Mouse (Mus musculus) liver, embryonic 16.5 days (tissue): ENCODE data around the gene Nr5a2. TPM values are rescaled to one million over a fixed set of nuclear protein-coding genes. Genes with fewer than 3 reads are reported as not detected.

Source experiments
- ATAC-seq: fragments of 200-750 bp; cut with Nextera tagmentation; 2 replicates; pipeline ENCODE4 v1.8.0; 2017; ENCODE audit warnings: low read depth, mild to moderate bottlenecking, moderate number of reproducible peaks, moderate library complexity
- H3K27ac ChIP-seq: fragments of 300-500 bp; sonication (generic); 2 replicates; pipeline ENCODE4 v1.5.1; 2014; ENCODE audit warnings: mild to moderate bottlenecking, low read length
- H3K27me3 ChIP-seq: fragments of 300-500 bp; sonication (generic); 2 replicates; pipeline ENCODE4 v1.6.1; 2014; ENCODE audit warnings: low read depth, low read length, mixed read lengths; ENCODE audit not compliant: control insufficient read depth, insufficient read depth
- H3K36me3 ChIP-seq: fragments of 300-500 bp; sonication (generic); 2 replicates; pipeline ENCODE4 v1.6.1; 2014; ENCODE audit warnings: mild to moderate bottlenecking; ENCODE audit not compliant: control insufficient read depth, insufficient read depth
- H3K4me1 ChIP-seq: fragments of 300-500 bp; sonication (generic); 2 replicates; pipeline ENCODE4 v1.6.1; 2014; ENCODE audit warnings: low read depth, low read length, mixed read lengths; ENCODE audit not compliant: control insufficient read depth
- H3K4me2 ChIP-seq: fragments of 300-500 bp; sonication (generic); 2 replicates; pipeline ENCODE4 v1.6.1; 2014; ENCODE audit warnings: low read depth, low read length, mixed read lengths
- H3K4me3 ChIP-seq: fragments of 300-500 bp; sonication (generic); 2 replicates; pipeline ENCODE4 v1.5.1; 2014; ENCODE audit warnings: low read depth, mild to moderate bottlenecking, low read length
- H3K9ac ChIP-seq: fragments of 300-500 bp; sonication (generic); 2 replicates; pipeline ENCODE4 v1.6.1; 2014; ENCODE audit warnings: low read depth, low read length
- H3K9me3 ChIP-seq: fragments of 300-500 bp; sonication (generic); replicated peaks from 2 replicates; pipeline ENCODE4 v1.6.1; 2016; ENCODE audit warnings: low read length; ENCODE audit not compliant: control insufficient read depth
- WGBS: fragments of 180-500 bp; shearing (Covaris S2); extraction: QIAGEN DNeasy Blood & Tissue Kit; methylation state at CpG from one replicate; pipeline ENCODE4 v1.1.7; 2014; ENCODE audit not compliant: insufficient replicate concordance; 5-methylcytosine and 5-hydroxymethylcytosine counted together
- polyA plus RNA-seq: library from polyadenylated mRNA; unstranded; fragments of >200 nt; fragmentation: Nextera tagmentation; extraction: Ambion mirVana; gene quantifications from 2 replicates; pipeline ENCODE4 v1.2.1, GENCODE M21; 2015

Nr5a2 gene
- polyA plus RNA-seq, 1 experiment from 2014 or later: 2.9 TPM

- H3K9ac ChIP-seq: peak overlapping the region; percentile 9; the same call in 1 of the 2 replicates
- ATAC-seq: no peak
- WGBS: 2% methylated on average over 39 of the region's 39 CpGs
- H3K4me2 ChIP-seq: peak overlapping the region; percentile 56
- no peak overlapping the region for H3K27ac ChIP-seq
- no peaks in the 10 kb centered on the region for H3K9me3 ChIP-seq
- peaks cover 57% of the 10 kb centered on the region for H3K27me3 ChIP-seq
- no peaks in the 10 kb centered on the region for H3K36me3 ChIP-seq
- H3K4me1 ChIP-seq: no peaks in the 10 kb centered on the region; the same call in 1 of the 2 replicates
- peak overlapping the region; percentile 36 for H3K4me3 ChIP-seq
Observed at GRCm38 (mm10) chr1:136952609-136953311, 7.5 kb downstream of the Nr5a2 start.

- H3K36me3 ChIP-seq: no peaks in the 10 kb centered on the region
- no peaks in the 10 kb centered on the region for H3K9me3 ChIP-seq
- no peak for ATAC-seq
- H3K27ac ChIP-seq: no peak overlapping the region
- no peak overlapping the region for H3K9ac ChIP-seq
- no peaks in the 10 kb centered on the region; the same call in 1 of the 2 replicates for H3K4me1 ChIP-seq
- peaks cover 64% of the 10 kb centered on the region for H3K27me3 ChIP-seq
- H3K4me3 ChIP-seq: peak overlapping the region; percentile 36
- 2% methylated on average over 18 of the region's 21 CpGs for WGBS
- peak overlapping the region; percentile 56 for H3K4me2 ChIP-seq
Observed at GRCm38 (mm10) chr1:136951946-136952531, 8.2 kb downstream of the Nr5a2 start.

GRCm38 (mm10) chr1:136951155-136951650 lies 9.0 kb downstream of the Nr5a2 start:
- Histone ChIP-seq H3K4me2 (no peak overlapping the region), H3K36me3 (no peaks in the 10 kb centered on the region), H3K4me1 (no peaks in the 10 kb centered on the region; the same call in 1 of the 2 replicates), H3K9ac (no peak overlapping the region), H3K27me3 (peaks cover 72% of the 10 kb centered on the region), H3K27ac (no peak overlapping the region), H3K4me3 (no peak overlapping the region), H3K9me3 (no peaks in the 10 kb centered on the region)
- 21% methylated on average over 3 of the region's 3 CpGs for WGBS
- ATAC-seq: no peak

GRCm38 (mm10) chr1:136949323-136949741 lies 10.9 kb downstream of the Nr5a2 start:
- Histone ChIP-seq H3K9ac (peak overlapping the region; percentile 50; the same call in 1 of the 2 replicates), H3K4me1 (no peaks in the 10 kb centered on the region; the same call in 1 of the 2 replicates), H3K4me3 (peak overlapping the region; percentile 56), H3K27me3 (peaks cover 78% of the 10 kb centered on the region), H3K27ac (peak overlapping the region; percentile 66), H3K36me3 (no peaks in the 10 kb centered on the region), H3K4me2 (peak overlapping the region; percentile 45), H3K9me3 (no peaks in the 10 kb centered on the region)
- peak; percentile 61 for ATAC-seq
- WGBS: 2% methylated on average over 12 of the region's 12 CpGs

- Histone ChIP-seq H3K9ac (peak overlapping the region; percentile 50; the same call in 1 of the 2 replicates), H3K4me3 (peak overlapping the region; percentile 56), H3K9me3 (no peaks in the 10 kb centered on the region), H3K27ac (peak overlapping the region; percentile 66), H3K27me3 (peaks cover 72% of the 10 kb centered on the region), H3K4me2 (peak overlapping the region; percentile 45), H3K4me1 (no peaks in the 10 kb centered on the region; the same call in 1 of the 2 replicates), H3K36me3 (no peaks in the 10 kb centered on the region)
- WGBS: 0% methylated on average over 61 of the region's 61 CpGs
- peak; percentile 33 for ATAC-seq
Observed at GRCm38 (mm10) chr1:136948511-136949275, 11.6 kb downstream of the Nr5a2 start.

- Histone ChIP-seq H3K27ac (no peak overlapping the region), H3K4me1 (no peaks in the 10 kb centered on the region; the same call in 1 of the 2 replicates), H3K9me3 (no peaks in the 10 kb centered on the region), H3K4me2 (peak overlapping the region; percentile 45), H3K4me3 (peak overlapping the region; percentile 56), H3K27me3 (peaks cover 67% of the 10 kb centered on the region), H3K9ac (peak overlapping the region; percentile 21; the same call in 1 of the 2 replicates), H3K36me3 (no peaks in the 10 kb centered on the region)
- no peak for ATAC-seq
- 2% methylated on average over 7 of the region's 7 CpGs for WGBS
Observed at GRCm38 (mm10) chr1:136948127-136948422, 12.2 kb downstream of the Nr5a2 start.

GRCm38 (mm10) chr1:136947394-136948126 lies 12.7 kb downstream of the Nr5a2 start:
- peaks cover 62% of the 10 kb centered on the region for H3K27me3 ChIP-seq
- H3K4me2 ChIP-seq: peak overlapping the region; percentile 45
- peak overlapping the region; percentile 56 for H3K4me3 ChIP-seq
- no peak for ATAC-seq
- peak overlapping the region; percentile 48 for H3K27ac ChIP-seq
- WGBS: 4% methylated on average over 20 of the region's 20 CpGs
- H3K9ac ChIP-seq: peak overlapping the region; percentile 27
- no peaks in the 10 kb centered on the region for H3K9me3 ChIP-seq
- no peaks in the 10 kb centered on the region for H3K36me3 ChIP-seq
- no peaks in the 10 kb centered on the region; the same call in 1 of the 2 replicates for H3K4me1 ChIP-seq

GRCm38 (mm10) chr1:136946806-136947393 lies 13.3 kb downstream of the Nr5a2 start:
- Histone ChIP-seq H3K9me3 (no peaks in the 10 kb centered on the region), H3K36me3 (no peaks in the 10 kb centered on the region), H3K4me1 (no peaks in the 10 kb centered on the region; the same call in 1 of the 2 replicates), H3K4me2 (peak overlapping the region; percentile 45), H3K27me3 (peaks cover 56% of the 10 kb centered on the region), H3K4me3 (peak overlapping the region; percentile 56), H3K27ac (peak overlapping the region; percentile 35), H3K9ac (peak overlapping the region; percentile 27)
- 1% methylated on average over 18 of the region's 18 CpGs for WGBS
- no peak for ATAC-seq
